Mouse (Mus musculus): ENCODE measurements around the gene Gng11. TPM values are rescaled to one million over a fixed set of nuclear protein-coding genes. Genes with fewer than 3 reads are reported as not detected.

The Gng11 gene
- polyA plus RNA-seq, 1 experiment from 2014 or later: 96.9 TPM

- no peaks in the 10 kb centered on the region for H3K9me3 ChIP-seq (ENCODE audit: control insufficient read depth, low read length)
- H3K4me1 ChIP-seq (ENCODE audit: control insufficient read depth, insufficient read depth, low read length): peaks cover 11% of the 10 kb centered on the region; the same call in 1 of the 2 replicates
- no peaks in the 10 kb centered on the region for H3K36me3 ChIP-seq (ENCODE audit: control insufficient read depth, insufficient read depth, low read length)
- H3K4me2 ChIP-seq (ENCODE audit: low read depth, low read length): no peak overlapping the region
- H3K27me3 ChIP-seq (replicated peaks; ENCODE audit: control insufficient read depth, insufficient read depth, low read length): no peaks in the 10 kb centered on the region
- no peak for DNase-seq (ENCODE audit: low spot score)
- no peak overlapping the region for H3K27ac ChIP-seq (replicated peaks; ENCODE audit: low read depth, low read length)
- 67% methylated on average over 6 of the region's 6 CpGs for WGBS
- ATAC-seq (ENCODE audit: low read depth): no peak
- H3K4me3 ChIP-seq (ENCODE audit: low read depth, low read length): no peak overlapping the region
- no peak overlapping the region for H3K9ac ChIP-seq (ENCODE audit: low read depth, low read length)
Observed at GRCm38 (mm10) chr6:3999296-3999695, 4.4 kb upstream of the Gng11 start.

GRCm38 (mm10) chr6:4000716-4001115, 3.0 kb upstream of the Gng11 start:
- H3K9me3 ChIP-seq (ENCODE audit: control insufficient read depth, low read length): no peaks in the 10 kb centered on the region
- H3K27ac ChIP-seq (replicated peaks; ENCODE audit: low read depth, low read length): no peak overlapping the region
- WGBS: 76% methylated on average over 3 of the region's 3 CpGs
- H3K9ac ChIP-seq (ENCODE audit: low read depth, low read length): no peak overlapping the region
- ATAC-seq (ENCODE audit: low read depth): no peak
- no peaks in the 10 kb centered on the region for H3K27me3 ChIP-seq (replicated peaks; ENCODE audit: control insufficient read depth, insufficient read depth, low read length)
- no peak for DNase-seq (ENCODE audit: low spot score)
- no peaks in the 10 kb centered on the region for H3K36me3 ChIP-seq (ENCODE audit: control insufficient read depth, insufficient read depth, low read length)
- no peak overlapping the region for H3K4me2 ChIP-seq (ENCODE audit: low read depth, low read length)
- H3K4me1 ChIP-seq (ENCODE audit: control insufficient read depth, insufficient read depth, low read length): peaks cover 15% of the 10 kb centered on the region; the same call in 1 of the 2 replicates
- H3K4me3 ChIP-seq (ENCODE audit: low read depth, low read length): no peak overlapping the region

GRCm38 (mm10) chr6:4003445-4003844, 259 bp upstream of the Gng11 start:
- Histone ChIP-seq H3K4me1 (ENCODE audit: control insufficient read depth, insufficient read depth, low read length) (peaks cover 15% of the 10 kb centered on the region; the same call in 1 of the 2 replicates), H3K27ac (replicated peaks; ENCODE audit: low read depth, low read length) (peak overlapping the region; percentile 87; the same call in 1 of the 2 replicates), H3K4me3 (ENCODE audit: low read depth, low read length) (peak overlapping the region; percentile 53), H3K27me3 (replicated peaks; ENCODE audit: control insufficient read depth, insufficient read depth, low read length) (no peaks in the 10 kb centered on the region), H3K4me2 (ENCODE audit: low read depth, low read length) (peak overlapping the region; percentile 76; the same call in 1 of the 2 replicates), H3K9ac (ENCODE audit: low read depth, low read length) (peak overlapping the region; percentile 82; the same call in 1 of the 2 replicates), H3K9me3 (ENCODE audit: control insufficient read depth, low read length) (no peaks in the 10 kb centered on the region), H3K36me3 (ENCODE audit: control insufficient read depth, insufficient read depth, low read length) (no peaks in the 10 kb centered on the region)
- no peak for ATAC-seq (ENCODE audit: low read depth)
- WGBS: 31% methylated on average over 4 of the region's 4 CpGs
- DNase-seq (ENCODE audit: low spot score): peak; percentile 17

GRCm38 (mm10) chr6:4004808-4005207, 1.1 kb downstream of the Gng11 start:
- 60% methylated on average over 2 of the region's 2 CpGs for WGBS
- peak overlapping the region; percentile 87 for H3K27ac ChIP-seq (replicated peaks; ENCODE audit: low read depth, low read length)
- H3K36me3 ChIP-seq (ENCODE audit: control insufficient read depth, insufficient read depth, low read length): no peaks in the 10 kb centered on the region
- H3K9me3 ChIP-seq (ENCODE audit: control insufficient read depth, low read length): no peaks in the 10 kb centered on the region
- H3K27me3 ChIP-seq (replicated peaks; ENCODE audit: control insufficient read depth, insufficient read depth, low read length): no peaks in the 10 kb centered on the region
- ATAC-seq (ENCODE audit: low read depth) (no peak), DNase-seq (ENCODE audit: low spot score) (no peak)
- H3K9ac ChIP-seq (ENCODE audit: low read depth, low read length): peak overlapping the region; percentile 42; the same call in 1 of the 2 replicates
- peak overlapping the region; percentile 53 for H3K4me3 ChIP-seq (ENCODE audit: low read depth, low read length)
- peak overlapping the region; percentile 76 for H3K4me2 ChIP-seq (ENCODE audit: low read depth, low read length)
- H3K4me1 ChIP-seq (ENCODE audit: control insufficient read depth, insufficient read depth, low read length): peaks cover 15% of the 10 kb centered on the region; the same call in 1 of the 2 replicates

GRCm38 (mm10) chr6:4008501-4009040, 4.9 kb downstream of the Gng11 start:
- no peak overlapping the region for H3K9ac ChIP-seq (ENCODE audit: low read depth, low read length)
- 46% methylated on average over 2 of the region's 2 CpGs for WGBS
- no peaks in the 10 kb centered on the region for H3K36me3 ChIP-seq (ENCODE audit: control insufficient read depth, insufficient read depth, low read length)
- DNase-seq (ENCODE audit: low spot score) (peak; percentile 9), ATAC-seq (ENCODE audit: low read depth) (no peak)
- H3K9me3 ChIP-seq (ENCODE audit: control insufficient read depth, low read length): no peaks in the 10 kb centered on the region
- peaks cover 7% of the 10 kb centered on the region; the same call in 1 of the 2 replicates for H3K4me1 ChIP-seq (ENCODE audit: control insufficient read depth, insufficient read depth, low read length)
- H3K27me3 ChIP-seq (replicated peaks; ENCODE audit: control insufficient read depth, insufficient read depth, low read length): no peaks in the 10 kb centered on the region
- H3K4me3 ChIP-seq (ENCODE audit: low read depth, low read length): no peak overlapping the region
- H3K27ac ChIP-seq (replicated peaks; ENCODE audit: low read depth, low read length): no peak overlapping the region
- no peak overlapping the region for H3K4me2 ChIP-seq (ENCODE audit: low read depth, low read length)

GRCm38 (mm10) chr6:4009548-4009947, 5.8 kb downstream of the Gng11 start:
- ATAC-seq (ENCODE audit: low read depth) (no peak), DNase-seq (ENCODE audit: low spot score) (peak; percentile 34)
- H3K4me3 ChIP-seq (ENCODE audit: low read depth, low read length): no peak overlapping the region
- no peak overlapping the region for H3K9ac ChIP-seq (ENCODE audit: low read depth, low read length)
- H3K4me1 ChIP-seq (ENCODE audit: control insufficient read depth, insufficient read depth, low read length): peaks cover under 1% of the 10 kb centered on the region; the same call in 1 of the 2 replicates
- no peaks in the 10 kb centered on the region for H3K9me3 ChIP-seq (ENCODE audit: control insufficient read depth, low read length)
- no peak overlapping the region for H3K27ac ChIP-seq (replicated peaks; ENCODE audit: low read depth, low read length)
- no peaks in the 10 kb centered on the region for H3K27me3 ChIP-seq (replicated peaks; ENCODE audit: control insufficient read depth, insufficient read depth, low read length)
- H3K4me2 ChIP-seq (ENCODE audit: low read depth, low read length): no peak overlapping the region
- H3K36me3 ChIP-seq (ENCODE audit: control insufficient read depth, insufficient read depth, low read length): no peaks in the 10 kb centered on the region

- no peak overlapping the region for H3K4me3 ChIP-seq (ENCODE audit: low read depth, low read length)
- no peaks in the 10 kb centered on the region for H3K9me3 ChIP-seq (ENCODE audit: control insufficient read depth, low read length)
- DNase-seq (ENCODE audit: low spot score) (no peak), ATAC-seq (ENCODE audit: low read depth) (no peak)
- H3K27ac ChIP-seq (replicated peaks; ENCODE audit: low read depth, low read length): no peak overlapping the region
- 71% methylated on average over 1 of the region's 1 CpGs for WGBS
- no peaks in the 10 kb centered on the region for H3K4me1 ChIP-seq (ENCODE audit: control insufficient read depth, insufficient read depth, low read length)
- H3K9ac ChIP-seq (ENCODE audit: low read depth, low read length): no peak overlapping the region
- H3K36me3 ChIP-seq (ENCODE audit: control insufficient read depth, insufficient read depth, low read length): no peaks in the 10 kb centered on the region
- no peak overlapping the region for H3K4me2 ChIP-seq (ENCODE audit: low read depth, low read length)
- no peaks in the 10 kb centered on the region for H3K27me3 ChIP-seq (replicated peaks; ENCODE audit: control insufficient read depth, insufficient read depth, low read length)
Observed at GRCm38 (mm10) chr6:4022645-4023044, 18.9 kb downstream of the Gng11 start.

- H3K9ac ChIP-seq (ENCODE audit: low read depth, low read length): no peak overlapping the region
- no peaks in the 10 kb centered on the region for H3K27me3 ChIP-seq (replicated peaks; ENCODE audit: control insufficient read depth, insufficient read depth, low read length)
- no peaks in the 10 kb centered on the region for H3K4me1 ChIP-seq (ENCODE audit: control insufficient read depth, insufficient read depth, low read length)
- no peak for ATAC-seq (ENCODE audit: low read depth)
- 43% methylated on average over 2 of the region's 2 CpGs for WGBS
- no peak overlapping the region for H3K27ac ChIP-seq (replicated peaks; ENCODE audit: low read depth, low read length)
- no peaks in the 10 kb centered on the region for H3K36me3 ChIP-seq (ENCODE audit: control insufficient read depth, insufficient read depth, low read length)
- no peak for DNase-seq (ENCODE audit: low spot score)
- H3K4me2 ChIP-seq (ENCODE audit: low read depth, low read length): no peak overlapping the region
- H3K9me3 ChIP-seq (ENCODE audit: control insufficient read depth, low read length): no peaks in the 10 kb centered on the region
- H3K4me3 ChIP-seq (ENCODE audit: low read depth, low read length): no peak overlapping the region
Observed at GRCm38 (mm10) chr6:4026367-4026766, 22.7 kb downstream of the Gng11 start.

- no peak for DNase-seq (ENCODE audit: low spot score)
- no peaks in the 10 kb centered on the region for H3K4me1 ChIP-seq (ENCODE audit: control insufficient read depth, insufficient read depth, low read length)
- H3K4me2 ChIP-seq (ENCODE audit: low read depth, low read length): no peak overlapping the region
- H3K27ac ChIP-seq (replicated peaks; ENCODE audit: low read depth, low read length): no peak overlapping the region
- no peak overlapping the region for H3K9ac ChIP-seq (ENCODE audit: low read depth, low read length)
- 81% methylated on average over 3 of the region's 3 CpGs for WGBS
- H3K36me3 ChIP-seq (ENCODE audit: control insufficient read depth, insufficient read depth, low read length): no peaks in the 10 kb centered on the region
- no peaks in the 10 kb centered on the region for H3K27me3 ChIP-seq (replicated peaks; ENCODE audit: control insufficient read depth, insufficient read depth, low read length)
- H3K9me3 ChIP-seq (ENCODE audit: control insufficient read depth, low read length): no peaks in the 10 kb centered on the region
- H3K4me3 ChIP-seq (ENCODE audit: low read depth, low read length): no peak overlapping the region
- ATAC-seq (ENCODE audit: low read depth): no peak
Observed at GRCm38 (mm10) chr6:4030956-4031355, 27.3 kb downstream of the Gng11 start.

All from embryonic facial prominence, embryonic 14.5 days (tissue).